Mouse (Mus musculus) midbrain, embryonic 15.5 days (tissue): ENCODE measurements at regions not wholly inside any gene's neighbourhood (a gene's known extent, or its start where the extent isn't known, plus 50 kb on each side); places are given as distances from the start of the nearest gene placed in this dataset.
A peak's percentile ranks its signal among the peaks of the same experiment; 100 is the strongest.

Source experiments
- ATAC-seq: fragments of 200-750 bp; cut with Nextera tagmentation; replicated peaks from 2 replicates; pipeline ENCODE4 v1.8.0; 2017; ENCODE audit warnings: moderate TSS enrichment
- H3K27ac ChIP-seq: fragments of 300-500 bp; sonication (generic); 2 replicates; pipeline ENCODE4 v1.5.1; 2015; ENCODE audit warnings: mild to moderate bottlenecking, inconsistent platforms
- H3K27me3 ChIP-seq: fragments of 300-500 bp; sonication (generic); replicated peaks from 2 replicates; pipeline ENCODE4 v1.6.1; 2015; ENCODE audit warnings: inconsistent platforms
- H3K36me3 ChIP-seq: fragments of 300-500 bp; sonication (generic); replicated peaks from 2 replicates; pipeline ENCODE4 v1.6.1; 2015; ENCODE audit warnings: inconsistent platforms
- H3K4me1 ChIP-seq: fragments of 300-500 bp; sonication (generic); 2 replicates; pipeline ENCODE4 v1.6.1; 2015; ENCODE audit warnings: inconsistent platforms
- H3K4me2 ChIP-seq: fragments of 300-500 bp; sonication (generic); 2 replicates; pipeline ENCODE4 v1.6.1; 2015; ENCODE audit warnings: inconsistent platforms, mild to moderate bottlenecking, moderate library complexity
- H3K4me3 ChIP-seq: fragments of 300-500 bp; sonication (generic); 2 replicates; pipeline ENCODE4 v1.5.1; 2015; ENCODE audit warnings: mild to moderate bottlenecking, inconsistent platforms
- H3K9ac ChIP-seq: fragments of 300-500 bp; sonication (generic); 2 replicates; pipeline ENCODE4 v1.6.1; 2015; ENCODE audit warnings: mild to moderate bottlenecking, inconsistent platforms
- H3K9me3 ChIP-seq: fragments of 300-500 bp; sonication (generic); 2 replicates; pipeline ENCODE4 v1.6.1; 2016; ENCODE audit warnings: inconsistent platforms
- WGBS: fragments of 180-500 bp; shearing (Covaris S2); methylation state at CpG from one replicate; pipeline ENCODE4 v1.1.7; 2015; ENCODE audit warnings: mixed read lengths; 5-methylcytosine and 5-hydroxymethylcytosine counted together

- H3K36me3 ChIP-seq = no peaks in the 10 kb centered on the region
- 65% methylated on average over 8 of the region's 8 CpGs for WGBS
- H3K4me2 ChIP-seq = no peak overlapping the region
- H3K4me1 ChIP-seq = peaks cover 19% of the 10 kb centered on the region
- ATAC-seq = no peak
- no peak overlapping the region for H3K4me3 ChIP-seq
- H3K27me3 ChIP-seq = no peaks in the 10 kb centered on the region
- no peak overlapping the region for H3K9ac ChIP-seq
- no peaks in the 10 kb centered on the region for H3K9me3 ChIP-seq
- no peak overlapping the region for H3K27ac ChIP-seq
These were observed 182.2 kb upstream of the Cdh13 start for GRCm38 (mm10) chr8:118101346-118101745.

GRCm38 (mm10) chr8:118062736-118063135 is 220.8 kb upstream of the Cdh13 start:
- Histone ChIP-seq H3K9me3 (no peaks in the 10 kb centered on the region), H3K27ac (no peak overlapping the region), H3K36me3 (no peaks in the 10 kb centered on the region), H3K4me1 (no peaks in the 10 kb centered on the region), H3K9ac (no peak overlapping the region), H3K4me2 (no peak overlapping the region), H3K27me3 (no peaks in the 10 kb centered on the region), H3K4me3 (no peak overlapping the region)
- ATAC-seq = no peak
- WGBS = 85% methylated on average over 5 of the region's 5 CpGs

GRCm38 (mm10) chr8:118056781-118057180 is 226.8 kb upstream of the Cdh13 start:
- Histone ChIP-seq H3K9ac (no peak overlapping the region), H3K4me1 (no peaks in the 10 kb centered on the region), H3K36me3 (no peaks in the 10 kb centered on the region), H3K4me2 (no peak overlapping the region), H3K27ac (no peak overlapping the region), H3K9me3 (no peaks in the 10 kb centered on the region), H3K4me3 (no peak overlapping the region), H3K27me3 (no peaks in the 10 kb centered on the region)
- 84% methylated on average over 6 of the region's 6 CpGs for WGBS
- no peak for ATAC-seq

- no peak for ATAC-seq
- Histone ChIP-seq H3K27me3 (no peaks in the 10 kb centered on the region), H3K4me1 (no peaks in the 10 kb centered on the region), H3K4me2 (no peak overlapping the region), H3K27ac (no peak overlapping the region), H3K9me3 (no peaks in the 10 kb centered on the region), H3K9ac (no peak overlapping the region), H3K4me3 (no peak overlapping the region), H3K36me3 (no peaks in the 10 kb centered on the region)
- WGBS = 72% methylated on average over 5 of the region's 5 CpGs
These were observed 228.0 kb upstream of the Cdh13 start for GRCm38 (mm10) chr8:118055536-118055935.

- Histone ChIP-seq H3K4me1 (no peaks in the 10 kb centered on the region), H3K27ac (no peak overlapping the region), H3K4me3 (no peak overlapping the region), H3K27me3 (no peaks in the 10 kb centered on the region), H3K9me3 (no peaks in the 10 kb centered on the region), H3K9ac (no peak overlapping the region), H3K4me2 (no peak overlapping the region), H3K36me3 (no peaks in the 10 kb centered on the region)
- no peak for ATAC-seq
- 94% methylated on average over 3 of the region's 3 CpGs for WGBS
These were observed 233.1 kb upstream of the Cdh13 start for GRCm38 (mm10) chr8:118050386-118050785.

GRCm38 (mm10) chr8:118042253-118042860 is 240.6 kb upstream of the Mphosph6 start:
- Histone ChIP-seq H3K4me1 (0 out of 2 replicates have a peak, but pooled peaks cover 4% of the 10 kb centered on the region), H3K9me3 (no peaks in the 10 kb centered on the region), H3K27ac (no peak overlapping the region), H3K9ac (no peak overlapping the region), H3K27me3 (no peaks in the 10 kb centered on the region), H3K36me3 (no peaks in the 10 kb centered on the region), H3K4me3 (no peak overlapping the region), H3K4me2 (no peak overlapping the region)
- WGBS = 23% methylated on average over 10 of the region's 10 CpGs
- ATAC-seq = no peak

- H3K9ac ChIP-seq = no peak overlapping the region
- H3K27me3 ChIP-seq = no peaks in the 10 kb centered on the region
- 0 out of 2 replicates have a peak, but pooled peaks cover 4% of the 10 kb centered on the region for H3K4me1 ChIP-seq
- H3K27ac ChIP-seq = no peak overlapping the region
- H3K36me3 ChIP-seq = no peaks in the 10 kb centered on the region
- no peak overlapping the region for H3K4me3 ChIP-seq
- no peaks in the 10 kb centered on the region for H3K9me3 ChIP-seq
- no peak for ATAC-seq
- WGBS = 67% methylated on average over 6 of the region's 6 CpGs
- H3K4me2 ChIP-seq = no peak overlapping the region
These were observed 239.5 kb upstream of the Mphosph6 start for GRCm38 (mm10) chr8:118041253-118041652.

- no peaks in the 10 kb centered on the region for H3K27me3 ChIP-seq
- no peak overlapping the region for H3K27ac ChIP-seq
- WGBS = 86% methylated on average over 4 of the region's 4 CpGs
- H3K9me3 ChIP-seq = no peaks in the 10 kb centered on the region
- no peak for ATAC-seq
- H3K4me3 ChIP-seq = no peak overlapping the region
- peaks cover 16% of the 10 kb centered on the region for H3K4me1 ChIP-seq
- H3K4me2 ChIP-seq = no peak overlapping the region
- H3K9ac ChIP-seq = no peak overlapping the region
- no peaks in the 10 kb centered on the region for H3K36me3 ChIP-seq
These were observed 236.1 kb upstream of the Mphosph6 start for GRCm38 (mm10) chr8:118037801-118038200.

- WGBS = 26% methylated on average over 13 of the region's 13 CpGs
- no peaks in the 10 kb centered on the region for H3K27me3 ChIP-seq
- ATAC-seq = peak; percentile 60; the same call in 1 of the 2 replicates
- no peak overlapping the region for H3K9ac ChIP-seq
- no peaks in the 10 kb centered on the region for H3K9me3 ChIP-seq
- H3K4me1 ChIP-seq = peaks cover 21% of the 10 kb centered on the region
- no peaks in the 10 kb centered on the region for H3K36me3 ChIP-seq
- peak overlapping the region; percentile 17; the same call in 1 of the 2 replicates for H3K4me2 ChIP-seq
- peak overlapping the region; percentile 57 for H3K27ac ChIP-seq
- H3K4me3 ChIP-seq = no peak overlapping the region
These were observed 232.3 kb upstream of the Mphosph6 start for GRCm38 (mm10) chr8:118034051-118034450.

- H3K9ac ChIP-seq = no peak overlapping the region
- no peaks in the 10 kb centered on the region for H3K27me3 ChIP-seq
- H3K4me2 ChIP-seq = no peak overlapping the region
- H3K4me1 ChIP-seq = peaks cover 21% of the 10 kb centered on the region
- no peaks in the 10 kb centered on the region for H3K9me3 ChIP-seq
- ATAC-seq = no peak
- 21% methylated on average over 6 of the region's 6 CpGs for WGBS
- no peak overlapping the region for H3K27ac ChIP-seq
- H3K4me3 ChIP-seq = no peak overlapping the region
- no peaks in the 10 kb centered on the region for H3K36me3 ChIP-seq
These were observed 229.7 kb upstream of the Mphosph6 start for GRCm38 (mm10) chr8:118031406-118031805.

- Histone ChIP-seq H3K27ac (no peak overlapping the region), H3K27me3 (no peaks in the 10 kb centered on the region), H3K4me2 (no peak overlapping the region), H3K9ac (no peak overlapping the region), H3K36me3 (no peaks in the 10 kb centered on the region), H3K9me3 (no peaks in the 10 kb centered on the region), H3K4me1 (peaks cover 8% of the 10 kb centered on the region; the same call in 1 of the 2 replicates), H3K4me3 (no peak overlapping the region)
- 93% methylated on average over 13 of the region's 13 CpGs for WGBS
- ATAC-seq = no peak
These were observed 226.5 kb upstream of the Mphosph6 start for GRCm38 (mm10) chr8:118028061-118028850.

GRCm38 (mm10) chr8:118023451-118023850 is 221.7 kb upstream of the Mphosph6 start:
- no peak overlapping the region for H3K4me3 ChIP-seq
- H3K27me3 ChIP-seq = no peaks in the 10 kb centered on the region
- H3K9me3 ChIP-seq = no peaks in the 10 kb centered on the region
- H3K4me1 ChIP-seq = no peaks in the 10 kb centered on the region
- no peak overlapping the region for H3K27ac ChIP-seq
- ATAC-seq = no peak
- 100% methylated on average over 1 of the region's 1 CpGs for WGBS
- no peak overlapping the region for H3K4me2 ChIP-seq
- no peak overlapping the region for H3K9ac ChIP-seq
- no peaks in the 10 kb centered on the region for H3K36me3 ChIP-seq

- Histone ChIP-seq H3K27ac (no peak overlapping the region), H3K4me2 (no peak overlapping the region), H3K27me3 (no peaks in the 10 kb centered on the region), H3K36me3 (no peaks in the 10 kb centered on the region), H3K4me3 (no peak overlapping the region), H3K9me3 (no peaks in the 10 kb centered on the region), H3K9ac (no peak overlapping the region), H3K4me1 (peaks cover 6% of the 10 kb centered on the region)
- no peak for ATAC-seq
- 68% methylated on average over 3 of the region's 3 CpGs for WGBS
These were observed 220.2 kb upstream of the Mphosph6 start for GRCm38 (mm10) chr8:118021978-118022377.
